Mouse (Mus musculus): ENCODE results near the gene Foxred2. TPM values are rescaled to one million over a fixed set of nuclear protein-coding genes. Genes with fewer than 3 reads are reported as not detected.
A peak's percentile ranks its signal among the peaks of the same experiment; 100 is the strongest.

The Foxred2 gene
- total RNA-seq, 2 experiments from 2014 or later, result 0.43 to 0.84 TPM

GRCm38 (mm10) chr15:77935673-77936375 is 20.7 kb downstream of the Foxred2 start:
- intact Hi-C loops (cut with DNase I), result no loop called here
- no peak for TF ChIP-seq CTCF (IDR thresholded peaks at IDR 0.05)
- no peak for DNase-seq
- Histone ChIP-seq H3K4me3 (no peak overlapping the region), H3K27ac (no peak overlapping the region)

- no peak for TF ChIP-seq CTCF (IDR thresholded peaks at IDR 0.05)
- intact Hi-C loops (cut with DNase I), result loop anchor here (5.0 kb wide), 1 partner anchor 37 kb away; the partner anchor contains the start of gene Eif3d
- no peak for DNase-seq
- Histone ChIP-seq H3K4me3 (no peak overlapping the region), H3K27ac (peak overlapping the region; percentile 86)
These were observed 21.6 kb downstream of the Foxred2 start for GRCm38 (mm10) chr15:77934968-77935367.

DNA sequence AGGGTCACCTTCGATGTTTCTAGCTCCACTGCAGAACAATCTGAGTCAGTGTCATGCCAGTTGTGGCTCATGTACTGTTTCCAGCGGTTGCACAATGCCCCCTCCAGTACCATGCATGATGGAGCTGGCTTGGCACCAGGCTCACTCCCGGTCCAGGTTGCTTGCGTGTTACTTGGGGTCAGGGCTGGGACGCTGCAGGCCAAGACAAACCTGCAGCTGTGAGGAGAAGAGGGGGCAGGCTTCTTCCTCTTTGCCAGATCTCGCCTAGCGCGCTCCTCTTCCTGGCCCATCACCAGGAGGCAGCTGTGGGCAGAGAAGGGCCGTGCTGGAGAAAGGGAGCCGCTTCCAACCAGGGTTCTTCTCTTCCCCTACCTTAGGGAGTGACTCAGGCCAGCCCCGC is 22.2 kb downstream of the Foxred2 start:
- Histone ChIP-seq H3K27ac (peak overlapping the region; percentile 86), H3K4me3 (peak overlapping the region; percentile 47)
- no peak for TF ChIP-seq CTCF (IDR thresholded peaks at IDR 0.05)
- intact Hi-C loops (cut with DNase I), result loop anchor here (5.0 kb wide), 1 partner anchor 38 kb away; the partner anchor contains the start of gene Eif3d
- peak; percentile 73 for DNase-seq

DNA sequence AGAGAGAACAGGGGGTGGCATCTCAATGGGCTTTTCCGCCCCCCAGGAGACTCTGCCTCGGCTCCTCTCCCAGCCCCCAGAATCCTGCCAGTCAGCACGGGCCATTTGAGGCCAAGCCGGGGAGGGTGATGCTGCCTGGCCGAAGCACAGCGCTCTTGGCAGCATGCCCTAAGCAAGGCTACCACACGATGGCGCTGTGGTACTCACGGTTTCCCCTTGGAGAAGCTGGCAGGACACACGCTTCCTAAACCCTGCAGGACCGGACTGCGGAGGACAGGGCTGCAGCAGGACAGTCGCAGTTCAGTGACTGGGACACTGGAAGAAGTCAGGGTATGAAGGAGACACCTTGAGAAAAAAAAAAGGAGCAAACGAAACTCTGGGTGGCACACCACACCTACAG is 22.8 kb downstream of the Foxred2 start:
- Histone ChIP-seq H3K27ac (peak overlapping the region; percentile 86), H3K4me3 (peak overlapping the region; percentile 47)
- DNase-seq, result peak; percentile 98
- TF ChIP-seq CTCF (IDR thresholded peaks at IDR 0.05), result peak; percentile 98; the same call in 1 of the 2 replicates
- intact Hi-C loops (cut with DNase I), result loop anchor here (1.0 to 5.0 kb wide), 2 partner anchors 23 to 39 kb away; partner anchors contain the start of genes Eif3d and Foxred2

DNA sequence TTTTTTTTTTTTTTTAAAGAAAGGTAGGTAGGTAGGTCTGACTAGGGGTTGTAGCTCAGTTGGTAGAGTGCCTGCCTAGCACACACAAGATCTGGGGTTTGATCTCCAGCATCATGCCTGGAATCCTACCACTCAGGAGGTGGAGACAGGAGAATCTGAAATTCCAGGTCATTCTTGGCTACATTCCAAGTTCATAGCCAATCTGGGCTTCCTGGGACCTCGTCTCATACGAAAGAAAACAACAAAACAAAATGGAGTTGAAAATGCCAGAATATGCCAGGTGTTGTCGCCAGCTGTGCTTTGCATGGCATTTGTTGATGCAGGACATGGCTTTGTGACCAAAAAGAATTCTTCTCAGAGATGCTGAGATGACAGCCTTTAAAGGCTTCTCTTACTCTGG is 23.3 kb downstream of the Foxred2 start:
- TF ChIP-seq CTCF (IDR thresholded peaks at IDR 0.05), result no peak
- Histone ChIP-seq H3K27ac (peak overlapping the region; percentile 86), H3K4me3 (peak overlapping the region; percentile 43)
- no peak for DNase-seq
- intact Hi-C loops (cut with DNase I), result loop anchor here (1.0 to 5.0 kb wide), 2 partner anchors 23 to 39 kb away; partner anchors contain the start of genes Eif3d and Foxred2

DNA sequence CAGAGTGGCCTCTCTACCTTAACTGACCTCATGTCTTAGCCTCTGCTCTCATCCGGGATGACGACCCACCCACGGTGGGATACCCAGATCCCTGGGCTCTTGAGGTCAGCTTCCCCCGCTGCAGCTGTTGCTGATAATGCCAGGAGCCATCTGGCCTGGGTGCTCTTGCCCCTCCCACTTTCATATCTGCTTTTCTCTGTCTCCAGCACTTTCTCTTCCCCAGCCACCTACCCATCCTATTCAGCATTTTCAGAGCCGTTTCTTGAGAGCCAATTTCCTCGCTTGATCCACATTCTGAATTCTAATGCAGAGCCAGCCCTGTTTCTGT is 24.9 kb downstream of the Foxred2 start:
- Histone ChIP-seq H3K27ac (peak overlapping the region; percentile 31), H3K4me3 (no peak overlapping the region)
- intact Hi-C loops (cut with DNase I), result loop anchor here (5.0 kb wide), 1 partner anchor 41 kb away; the partner anchor contains the start of gene Eif3d
- no peak for TF ChIP-seq CTCF (IDR thresholded peaks at IDR 0.05)
- peak; percentile 46 for DNase-seq

DNA sequence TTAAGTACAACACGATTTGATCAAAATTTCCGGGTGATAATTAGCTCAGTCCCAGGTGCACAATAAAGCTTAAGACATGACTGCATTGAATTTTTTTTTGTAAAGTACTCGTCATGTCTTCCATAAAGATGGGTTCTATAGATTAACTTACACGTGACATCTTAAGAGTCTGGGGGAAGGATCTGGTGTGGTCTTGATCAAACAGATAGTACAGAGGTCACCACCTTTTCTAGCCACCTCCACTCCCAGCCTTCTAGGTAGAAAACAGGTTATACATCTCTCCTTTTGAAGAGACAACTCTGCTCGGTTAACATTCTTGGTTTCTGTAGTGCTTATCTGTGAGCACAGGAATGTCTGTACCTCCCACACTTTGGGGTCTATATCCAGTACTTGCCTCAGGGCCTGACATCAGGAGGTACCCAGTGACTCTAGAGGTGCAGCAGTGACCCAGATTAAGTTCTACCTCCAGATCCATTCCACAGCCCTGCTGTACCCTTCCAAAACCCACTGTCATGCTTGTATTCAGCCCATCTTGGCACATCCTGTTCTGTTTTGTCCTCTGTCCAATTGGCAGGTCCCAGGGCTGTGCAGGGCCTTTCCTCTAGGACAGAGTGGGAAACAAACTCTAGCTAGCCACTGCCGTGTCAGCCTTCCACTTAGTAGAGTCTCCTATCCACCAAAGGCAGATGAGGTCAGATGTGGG is 25.4 kb downstream of the Foxred2 start:
- TF ChIP-seq CTCF (IDR thresholded peaks at IDR 0.05), result no peak
- DNase-seq, result no peak
- H3K4me3 ChIP-seq, result no peak overlapping the region
- H3K27ac ChIP-seq, result peak overlapping the region; percentile 31
- intact Hi-C loops (cut with DNase I), result loop anchor here (5.0 kb wide), 1 partner anchor 41 kb away; the partner anchor contains the start of gene Eif3d

- DNase-seq, result no peak
- Histone ChIP-seq H3K27ac (peak overlapping the region; percentile 100), H3K4me3 (peak overlapping the region; percentile 83)
- intact Hi-C loops (cut with DNase I), result loop anchor here (5.0 kb wide), 1 partner anchor 42 kb away; the partner anchor contains the start of gene Eif3d
- TF ChIP-seq CTCF (IDR thresholded peaks at IDR 0.05), result no peak
These were observed 26.7 kb downstream of the Foxred2 start for GRCm38 (mm10) chr15:77929804-77930203.

DNA sequence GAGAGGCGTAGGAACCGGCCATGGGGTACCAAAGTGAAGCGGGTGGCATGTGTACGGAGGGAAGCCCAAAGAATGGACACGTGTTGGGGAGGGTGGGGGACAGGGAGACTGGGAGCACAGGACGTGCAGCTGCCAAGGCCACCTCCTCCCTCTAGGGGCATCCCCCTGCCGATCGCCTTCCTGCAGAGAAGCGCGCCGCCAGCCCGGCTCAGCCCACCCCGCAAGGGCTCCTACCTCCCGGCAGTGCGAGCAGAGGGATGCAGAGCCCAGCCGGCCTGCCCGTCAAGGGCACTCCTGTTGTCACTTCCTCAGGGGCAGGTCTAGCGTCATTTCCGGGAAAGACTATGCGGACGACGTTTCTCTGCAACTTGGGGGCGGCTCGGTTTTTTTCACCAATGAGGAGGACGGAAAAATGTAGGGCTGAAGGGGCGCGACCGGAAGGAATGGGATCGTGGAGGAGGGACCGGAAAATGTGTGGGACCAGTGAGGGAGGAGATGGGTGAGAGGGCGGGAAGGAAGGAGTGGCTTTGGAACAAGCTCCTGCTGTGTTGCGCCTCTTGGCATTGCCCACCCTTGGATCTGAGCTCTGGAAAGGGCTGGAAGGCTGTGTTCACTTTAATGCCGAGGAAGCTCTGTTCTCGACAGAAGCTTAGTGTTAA is 27.7 kb downstream of the Foxred2 start, which contains the start of gene Txn2:
Gene Txn2, minus strand, starts transcription at position 334 of the 659 bp plus-strand sequence.
- intact Hi-C loops (cut with DNase I), result no loop called here
- DNase-seq, result peak; percentile 97
- TF ChIP-seq CTCF (IDR thresholded peaks at IDR 0.05), result 0 out of 2 replicates have a peak, but pooled peaks have one; percentile 5

GRCm38 (mm10) chr15:77928091-77928490 is 28.4 kb downstream of the Foxred2 start:
- intact Hi-C loops (cut with DNase I), result no loop called here
- H3K27ac ChIP-seq, result peak overlapping the region; percentile 100
- peak overlapping the region; percentile 83 for H3K4me3 ChIP-seq
- DNase-seq, result no peak
- TF ChIP-seq CTCF (IDR thresholded peaks at IDR 0.05), result no peak

More for the DNA sequence above, 27.7 kb downstream of the Foxred2 start, which contains the start of gene Txn2:
- H3K27ac ChIP-seq, result peak within 1 kb of the TSS; percentile 100
- H3K4me3 ChIP-seq, result peak within 1 kb of the TSS; percentile 83

DNA sequence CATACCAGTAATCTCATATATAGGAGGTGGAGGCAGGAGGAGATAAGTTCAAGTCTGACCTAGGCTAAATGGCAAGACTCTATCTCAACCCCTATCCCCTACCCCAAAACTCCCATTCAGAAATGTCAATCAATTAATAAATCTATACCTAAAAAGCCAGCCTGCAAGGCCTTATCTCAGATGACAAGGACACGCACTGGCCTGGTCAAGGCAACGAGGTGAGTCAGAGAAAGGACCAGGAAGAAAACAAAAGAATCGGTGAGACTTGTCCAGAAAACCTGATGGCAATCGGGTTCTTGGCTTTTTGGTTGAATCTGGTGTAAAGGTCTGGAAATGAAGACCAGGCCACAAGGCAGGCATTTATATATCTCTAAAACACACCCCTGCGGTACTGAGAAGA is 29.6 kb downstream of the Foxred2 start:
- no peak for TF ChIP-seq CTCF (IDR thresholded peaks at IDR 0.05)
- no peak for DNase-seq
- intact Hi-C loops (cut with DNase I), result no loop called here
- H3K27ac ChIP-seq, result no peak overlapping the region
- H3K4me3 ChIP-seq, result no peak overlapping the region

DNA sequence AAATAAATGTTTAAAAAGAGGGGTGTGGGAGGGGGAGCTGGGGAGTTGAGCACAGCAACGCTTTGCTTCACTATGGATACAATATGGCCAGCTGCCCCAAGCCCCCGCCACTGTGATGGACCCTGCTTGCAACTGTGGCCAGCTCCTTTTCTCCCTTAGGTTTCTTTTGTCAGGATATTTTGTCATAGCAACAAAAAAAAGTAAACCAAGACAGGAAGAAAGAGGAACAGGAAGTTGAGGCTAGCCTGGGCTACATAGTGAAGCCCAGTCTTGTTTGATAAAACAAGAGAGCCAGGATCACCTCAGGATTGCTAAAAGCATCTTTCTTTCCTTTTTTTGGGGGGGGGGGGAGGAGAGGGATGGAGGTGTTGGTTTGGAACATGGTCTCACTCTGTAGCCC is 31.3 kb downstream of the Foxred2 start:
- H3K27ac ChIP-seq, result no peak overlapping the region

More for the DNA sequence above, 31.3 kb downstream of the Foxred2 start:
- no peak for DNase-seq
- no peak for TF ChIP-seq CTCF (IDR thresholded peaks at IDR 0.05)
- H3K4me3 ChIP-seq, result no peak overlapping the region
- intact Hi-C loops (cut with DNase I), result no loop called here

All from gastrocnemius, adult 2 months (tissue).